23 mouse cellular contexts compared by ENCODE assay signal in genomic region chr5:99415049-99415448, GRCm38 (mm10).
"Had no signal": no experiment of that assay in that cellular context is flagged by ENCODE, and none has a peak within 500 bp of the region (broad histone marks: within the 10 kb centered on the region; RNA-seq: fewer than 3 reads in every experiment).

No protein-coding gene starts in this region.

- H3K4me3 ChIP-seq: kidney, embryonic 15.5 days; limb, embryonic 10.5 days; limb, embryonic 13.5 days; liver, embryonic 12.5 days; liver, embryonic 15.5 days; lung, embryonic 15.5 days; megakaryocyte, embryonic 14.5 days; midbrain, embryonic 10.5 days; midbrain, embryonic 15.5 days; myocyte; neural tube, embryonic 13.5 days had no signal

- H3K27me3 ChIP-seq: kidney, embryonic 15.5 days; limb, embryonic 13.5 days; liver, embryonic 15.5 days; lung, embryonic 15.5 days; midbrain, embryonic 15.5 days; neural tube, embryonic 13.5 days had no signal

- H3K4me2 ChIP-seq: kidney, embryonic 15.5 days; limb, embryonic 13.5 days; liver, embryonic 12.5 days; liver, embryonic 15.5 days; lung, embryonic 15.5 days; midbrain, embryonic 15.5 days; neural tube, embryonic 13.5 days had no signal

- H3K27ac ChIP-seq: kidney, embryonic 15.5 days; limb, embryonic 10.5 days; limb, embryonic 13.5 days; liver, embryonic 12.5 days; liver, embryonic 15.5 days; lung, embryonic 15.5 days; midbrain, embryonic 10.5 days; midbrain, embryonic 15.5 days; neural tube, embryonic 13.5 days; stomach, postnatal 0 days had no signal

- H3K4me1 ChIP-seq: kidney, embryonic 15.5 days; limb, embryonic 13.5 days; liver, embryonic 12.5 days; midbrain, embryonic 10.5 days; midbrain, embryonic 15.5 days; neural tube, embryonic 13.5 days had no signal

- H3K36me3 ChIP-seq: kidney, embryonic 15.5 days; limb, embryonic 10.5 days; limb, embryonic 13.5 days; liver, embryonic 12.5 days; liver, embryonic 15.5 days; lung, embryonic 15.5 days; midbrain, embryonic 10.5 days; midbrain, embryonic 15.5 days; neural tube, embryonic 13.5 days had no signal

- DNase-seq: kidney, adult 11 months; kidney, adult 8-10 months; kidney, postnatal 10 days; kidney, postnatal 36 days; liver; lung, adult 18-20 months; lung, postnatal 10 days; lung, postnatal 36 days; thymus, adult 2 months; thymus, postnatal 14 days; thymus, postnatal 4 days had no signal

- H3K9me3 ChIP-seq: kidney, embryonic 15.5 days; limb, embryonic 10.5 days; limb, embryonic 13.5 days; liver, embryonic 12.5 days; liver, embryonic 15.5 days; lung, embryonic 15.5 days; megakaryocyte, embryonic 14.5 days; midbrain, embryonic 10.5 days; midbrain, embryonic 15.5 days; neural tube, embryonic 13.5 days had no signal

- ATAC-seq: liver, embryonic 12.5 days; midbrain, embryonic 15.5 days had no signal

- H3K9ac ChIP-seq: kidney, embryonic 15.5 days; limb, embryonic 13.5 days; liver, embryonic 12.5 days; liver, embryonic 15.5 days; lung, embryonic 15.5 days; midbrain, embryonic 15.5 days; neural tube, embryonic 13.5 days had no signal
